Mouse (Mus musculus) bone marrow macrophage, adult 2 months (primary cell): Measurements from ENCODE around the gene Dguok.

ENCODE experiments used
- CTCF ChIP-seq: IDR thresholded peaks from 2 replicates; pipeline ENCODE4 v1.5.1; 2012; ENCODE audit warnings: low read depth, mild to moderate bottlenecking, low read length, moderate library complexity
- POLR2A ChIP-seq: IDR thresholded peaks from 2 replicates; pipeline ENCODE4 v1.6.1; 2012; ENCODE audit warnings: mild to moderate bottlenecking, low read depth, low read length, borderline replicate concordance

GRCm38 (mm10) chr6:83455328-83456130 is 51.2 kb downstream of the Dguok start:
- TF ChIP-seq POLR2A (no peak), CTCF (no peak)
